12 mouse cellular contexts compared by ENCODE assay signal in genomic region chr17:79538789-79539188, GRCm38 (mm10).
"Had no signal": no experiment of that assay in that cellular context is flagged by ENCODE, and none has a peak within 500 bp of the region (broad histone marks: within the 10 kb centered on the region; RNA-seq: fewer than 3 reads in every experiment).

No protein-coding gene starts in this region.

- H3K4me3 ChIP-seq: kidney, embryonic 15.5 days; liver, embryonic 15.5 days; midbrain, embryonic 10.5 days; neural tube, embryonic 12.5 days had no signal

- H3K9me3 ChIP-seq: kidney, embryonic 15.5 days; liver, embryonic 15.5 days; midbrain, embryonic 10.5 days; neural tube, embryonic 12.5 days had no signal

- H3K27ac ChIP-seq: kidney, embryonic 15.5 days; liver, embryonic 15.5 days; midbrain, embryonic 10.5 days; neural tube, embryonic 12.5 days; stomach, postnatal 0 days had no signal

- H3K4me1 ChIP-seq: kidney, embryonic 15.5 days; liver, embryonic 15.5 days; midbrain, embryonic 10.5 days; neural tube, embryonic 12.5 days had no signal

- H3K4me2 ChIP-seq: kidney, embryonic 15.5 days; liver, embryonic 11.5 days; liver, embryonic 15.5 days; lung, embryonic 14.5 days; neural tube, embryonic 12.5 days had no signal

- H3K36me3 ChIP-seq: kidney, embryonic 15.5 days; liver, embryonic 15.5 days; midbrain, embryonic 10.5 days; neural tube, embryonic 12.5 days had no signal

- H3K9ac ChIP-seq: kidney, embryonic 15.5 days; liver, embryonic 15.5 days; lung, embryonic 14.5 days; neural tube, embryonic 12.5 days had no signal

- DNase-seq: kidney, postnatal 14 days; left cerebral cortex, postnatal 4 days; lung, embryonic 14.5 days; lung, postnatal 36 days; midbrain, embryonic 14.5 days; thymus, postnatal 4 days had no signal

- H3K27me3 ChIP-seq: kidney, embryonic 15.5 days; liver, embryonic 15.5 days; neural tube, embryonic 12.5 days had no signal
